Mouse (Mus musculus): ENCODE data around the gene Rapgef4. TPM values are rescaled to one million over a fixed set of nuclear protein-coding genes. Genes with fewer than 3 reads are reported as not detected.
A peak's percentile ranks its signal among the peaks of the same experiment; 100 is the strongest.

Rapgef4 gene
- total RNA-seq, 2 experiments from 2014 or later = 14.1 to 15.0 TPM

GRCm38 (mm10) chr2:72023791-72024190 lies 42.8 kb downstream of the Rapgef4 start:
- DNase-seq = no peak
- intact Hi-C loops (cut with DNase I) = no loop called here

GRCm38 (mm10) chr2:72025660-72026059 lies 44.6 kb downstream of the Rapgef4 start:
- no peak for DNase-seq
- intact Hi-C loops (cut with DNase I) = no loop called here

GRCm38 (mm10) chr2:72026506-72026905 lies 45.5 kb downstream of the Rapgef4 start:
- no peak for DNase-seq

GRCm38 (mm10) chr2:72029081-72029480 lies 48.0 kb downstream of the Rapgef4 start:
- DNase-seq = no peak
- intact Hi-C loops (cut with DNase I) = no loop called here

More at GRCm38 (mm10) chr2:72026506-72026905, 45.5 kb downstream of the Rapgef4 start:
- intact Hi-C loops (cut with DNase I) = no loop called here

GRCm38 (mm10) chr2:72029586-72030144 lies 48.6 kb downstream of the Rapgef4 start:
- DNase-seq = no peak
- intact Hi-C loops (cut with DNase I) = loop anchor here (10.0 kb wide), 1 partner anchor 365 kb away; no protein-coding TSS in a partner anchor

- no peak for DNase-seq
- intact Hi-C loops (cut with DNase I) = loop anchor here (10.0 kb wide), 1 partner anchor 363 kb away; no protein-coding TSS in a partner anchor
Observed at GRCm38 (mm10) chr2:72031717-72032116, 50.7 kb downstream of the Rapgef4 start.

- DNase-seq = peak; percentile 40 to 66
- intact Hi-C loops (cut with DNase I) = loop anchor here (2.0 to 10.0 kb wide), 4 partner anchors 78 to 359 kb away; no protein-coding TSS in a partner anchor
Observed at GRCm38 (mm10) chr2:72035616-72036015, 54.6 kb downstream of the Rapgef4 start.

- intact Hi-C loops (cut with DNase I) = loop anchor here (5.0 to 10.0 kb wide), 3 partner anchors 80 to 357 kb away; no protein-coding TSS in a partner anchor
- DNase-seq = no peak
Observed at GRCm38 (mm10) chr2:72037357-72037756, 56.3 kb downstream of the Rapgef4 start.

GRCm38 (mm10) chr2:72038235-72038634 lies 57.2 kb downstream of the Rapgef4 start:
- intact Hi-C loops (cut with DNase I) = loop anchor here (1.0 to 10.0 kb wide), 5 partner anchors 81 to 357 kb away; no protein-coding TSS in a partner anchor
- DNase-seq = peak; percentile 87 to 94

- DNase-seq = peak; percentile 53 to 55
- intact Hi-C loops (cut with DNase I) = loop anchor here (1.0 to 10.0 kb wide), 5 partner anchors 81 to 356 kb away; no protein-coding TSS in a partner anchor
Observed at GRCm38 (mm10) chr2:72038651-72039251, 57.7 kb downstream of the Rapgef4 start.

- intact Hi-C loops (cut with DNase I) = loop anchor here (2.0 to 10.0 kb wide), 4 partner anchors 82 to 355 kb away; no protein-coding TSS in a partner anchor
- DNase-seq = no peak
Observed at GRCm38 (mm10) chr2:72039522-72040045, 58.5 kb downstream of the Rapgef4 start.

GRCm38 (mm10) chr2:72041087-72041486 lies 60.0 kb downstream of the Rapgef4 start:
- intact Hi-C loops (cut with DNase I) = no loop called here

GRCm38 (mm10) chr2:72042093-72042492 lies 61.1 kb downstream of the Rapgef4 start:
- intact Hi-C loops (cut with DNase I) = no loop called here
- no peak for DNase-seq

More at GRCm38 (mm10) chr2:72041087-72041486, 60.0 kb downstream of the Rapgef4 start:
- DNase-seq = no peak

GRCm38 (mm10) chr2:72044191-72044590 lies 63.2 kb downstream of the Rapgef4 start:
- peak; percentile 38 to 41 for DNase-seq
- intact Hi-C loops (cut with DNase I) = no loop called here

GRCm38 (mm10) chr2:72045024-72045423 lies 64.0 kb downstream of the Rapgef4 start:
- DNase-seq = no peak
- intact Hi-C loops (cut with DNase I) = no loop called here

- no peak for DNase-seq
- intact Hi-C loops (cut with DNase I) = no loop called here
Observed at GRCm38 (mm10) chr2:72045659-72046058, 64.6 kb downstream of the Rapgef4 start.

- intact Hi-C loops (cut with DNase I) = no loop called here
- no peak for DNase-seq
Observed at GRCm38 (mm10) chr2:72050451-72050850, 69.4 kb downstream of the Rapgef4 start.

GRCm38 (mm10) chr2:72054280-72054679 lies 73.2 kb downstream of the Rapgef4 start:
- intact Hi-C loops (cut with DNase I) = loop anchor here (1.0 kb wide), 1 partner anchor 42 kb away; no protein-coding TSS in a partner anchor
- peak; percentile 55 to 58 for DNase-seq

GRCm38 (mm10) chr2:72054736-72055135 lies 73.7 kb downstream of the Rapgef4 start:
- intact Hi-C loops (cut with DNase I) = loop anchor here (1.0 kb wide), 1 partner anchor 42 kb away; no protein-coding TSS in a partner anchor
- DNase-seq = peak; percentile 33 to 38

GRCm38 (mm10) chr2:72055476-72055875 lies 74.4 kb downstream of the Rapgef4 start:
- intact Hi-C loops (cut with DNase I) = no loop called here
- DNase-seq = peak in 1 of 2 experiments; percentile 21
